In the genomic region with DNA sequence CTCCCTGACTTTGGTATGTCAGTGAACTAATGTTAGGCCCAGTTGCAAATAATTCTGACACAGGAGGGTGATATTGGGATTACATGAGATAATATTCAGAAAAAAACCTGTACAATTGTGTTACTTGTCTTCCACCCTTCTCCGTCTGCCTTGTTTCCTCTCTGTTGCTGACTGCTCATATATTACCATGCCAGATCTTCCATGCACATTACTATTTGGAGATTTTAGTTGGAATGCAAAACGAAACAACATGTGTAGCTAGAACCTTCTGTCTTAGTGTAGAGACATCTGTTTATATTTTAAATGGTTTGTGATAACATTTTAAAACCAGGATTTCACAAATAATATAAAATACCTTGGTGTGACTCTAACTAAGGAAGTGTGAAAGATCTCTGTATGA, we compare ENCODE assay signal across 20 mouse cellular contexts.
"Had no signal": no experiment of that assay in that cellular context is flagged by ENCODE, and none has a peak within 500 bp of the region (broad histone marks: within the 10 kb centered on the region; RNA-seq: fewer than 3 reads in every experiment).

No protein-coding gene starts in this region.

- H3K27me3 ChIP-seq: lung, embryonic 15.5 days; megakaryocyte, embryonic 14.5 days; midbrain, embryonic 13.5 days; midbrain, embryonic 15.5 days; neural tube, embryonic 13.5 days; neural tube, embryonic 15.5 days; stomach, embryonic 15.5 days had no signal

- H3K36me3 ChIP-seq: lung, embryonic 15.5 days; midbrain, embryonic 13.5 days; midbrain, embryonic 15.5 days; neural tube, embryonic 13.5 days; neural tube, embryonic 15.5 days; stomach, embryonic 15.5 days had no signal

- H3K27ac ChIP-seq: lung, embryonic 15.5 days; macrophage; midbrain, embryonic 13.5 days; midbrain, embryonic 15.5 days; neural tube, embryonic 13.5 days; neural tube, embryonic 15.5 days; stomach, embryonic 15.5 days; stomach, postnatal 0 days had no signal

- H3K4me2 ChIP-seq: lung, embryonic 15.5 days; midbrain, embryonic 11.5 days; midbrain, embryonic 13.5 days; midbrain, embryonic 15.5 days; neural tube, embryonic 13.5 days; neural tube, embryonic 15.5 days; stomach, embryonic 15.5 days had no signal

- DNase-seq: liver, postnatal 0 days; lung, adult 2 months; lung, postnatal 14 days; lung, postnatal 36 days; right cerebral cortex, postnatal 14 days; thymus, adult 18-20 months; thymus, postnatal 14 days; thymus, postnatal 36 days had no signal

- H3K9me3 ChIP-seq: lung, embryonic 15.5 days; megakaryocyte, embryonic 14.5 days; midbrain, embryonic 13.5 days; midbrain, embryonic 15.5 days; neural tube, embryonic 13.5 days; neural tube, embryonic 15.5 days; stomach, embryonic 15.5 days had no signal

- ATAC-seq: liver, postnatal 0 days; lung, postnatal 0 days; midbrain, embryonic 13.5 days; midbrain, embryonic 15.5 days had no signal

- H3K4me3 ChIP-seq: lung, embryonic 15.5 days; megakaryocyte, embryonic 14.5 days; midbrain, embryonic 13.5 days; midbrain, embryonic 15.5 days; myocyte; neural tube, embryonic 13.5 days; neural tube, embryonic 15.5 days; stomach, embryonic 15.5 days had no signal

- H3K9ac ChIP-seq: liver, postnatal 0 days; lung, embryonic 15.5 days; midbrain, embryonic 13.5 days; midbrain, embryonic 15.5 days; neural tube, embryonic 13.5 days; neural tube, embryonic 15.5 days; stomach, embryonic 15.5 days had no signal

- H3K4me1 ChIP-seq: lung, embryonic 15.5 days; megakaryocyte, embryonic 14.5 days; midbrain, embryonic 13.5 days; midbrain, embryonic 15.5 days; neural tube, embryonic 13.5 days; neural tube, embryonic 15.5 days; stomach, embryonic 15.5 days had no signal
